Mouse (Mus musculus): ENCODE measurements around the gene Fam171a2.

Fam171a2 gene

GRCm38 (mm10) chr11:102411061-102411460 is 36.4 kb downstream of the Fam171a2 start:
- in situ Hi-C loops (cut with MseI, MboI), result loop anchor here (5.0 kb wide), 1 partner anchor 109 kb away; no protein-coding TSS in a partner anchor

GRCm38 (mm10) chr11:102410345-102410744 is 37.1 kb downstream of the Fam171a2 start:
- in situ Hi-C loops (cut with MseI, MboI), result loop anchor here (5.0 kb wide), 1 partner anchor 108 kb away; no protein-coding TSS in a partner anchor

GRCm38 (mm10) chr11:102409795-102410330 is 37.6 kb downstream of the Fam171a2 start:
- in situ Hi-C loops (cut with MseI, MboI), result loop anchor here (5.0 kb wide), 1 partner anchor 108 kb away; no protein-coding TSS in a partner anchor

GRCm38 (mm10) chr11:102408888-102409794 is 38.3 kb downstream of the Fam171a2 start:
- in situ Hi-C loops (cut with MseI, MboI), result no loop called here

GRCm38 (mm10) chr11:102408344-102408876 is 39.1 kb downstream of the Fam171a2 start:
- in situ Hi-C loops (cut with MseI, MboI), result no loop called here

GRCm38 (mm10) chr11:102407834-102408215 is 39.7 kb downstream of the Fam171a2 start, which contains the start of gene Slc25a39:
Gene Slc25a39, minus strand, starts transcription at chr11:102407946.
- in situ Hi-C loops (cut with MseI, MboI), result no loop called here

- in situ Hi-C loops (cut with MseI, MboI), result no loop called here
Observed at GRCm38 (mm10) chr11:102406900-102407833, 40.3 kb downstream of the Fam171a2 start.

GRCm38 (mm10) chr11:102406401-102406800 is 41.1 kb downstream of the Fam171a2 start:
- in situ Hi-C loops (cut with MseI, MboI), result no loop called here

GRCm38 (mm10) chr11:102405544-102406285 is 41.8 kb downstream of the Fam171a2 start:
- in situ Hi-C loops (cut with MseI, MboI), result no loop called here

- in situ Hi-C loops (cut with MseI, MboI), result no loop called here
Observed at GRCm38 (mm10) chr11:102404161-102405010, 43.1 kb downstream of the Fam171a2 start.

GRCm38 (mm10) chr11:102403657-102404056 is 43.8 kb downstream of the Fam171a2 start:
- in situ Hi-C loops (cut with MseI, MboI), result no loop called here

- in situ Hi-C loops (cut with MseI, MboI), result no loop called here
Observed at GRCm38 (mm10) chr11:102401898-102402500, 45.5 kb downstream of the Fam171a2 start.

GRCm38 (mm10) chr11:102400513-102401084 is 46.9 kb downstream of the Fam171a2 start:
- in situ Hi-C loops (cut with MseI, MboI), result no loop called here

GRCm38 (mm10) chr11:102399610-102400072 is 47.8 kb downstream of the Fam171a2 start:
- in situ Hi-C loops (cut with MseI, MboI), result no loop called here

GRCm38 (mm10) chr11:102399107-102399506 is 48.4 kb downstream of the Fam171a2 start:
- in situ Hi-C loops (cut with MseI, MboI), result no loop called here

- in situ Hi-C loops (cut with MseI, MboI), result no loop called here
Observed at GRCm38 (mm10) chr11:102398007-102398825, 49.3 kb downstream of the Fam171a2 start.

- in situ Hi-C loops (cut with MseI, MboI), result no loop called here
Observed at GRCm38 (mm10) chr11:102396671-102397141, 50.8 kb downstream of the Fam171a2 start.

GRCm38 (mm10) chr11:102396263-102396662 is 51.2 kb downstream of the Fam171a2 start:
- in situ Hi-C loops (cut with MseI, MboI), result no loop called here

Measured in mouse trophoblast stem cell (cell line).